Mouse (Mus musculus): ENCODE results near the gene Utp14a. TPM values are rescaled to one million over a fixed set of nuclear protein-coding genes. Genes with fewer than 3 reads are reported as not detected.

The Utp14a gene
- total and polyA plus RNA-seq, 3 experiments, result 53.6 to 64.3 TPM; not detected in 1

DNA sequence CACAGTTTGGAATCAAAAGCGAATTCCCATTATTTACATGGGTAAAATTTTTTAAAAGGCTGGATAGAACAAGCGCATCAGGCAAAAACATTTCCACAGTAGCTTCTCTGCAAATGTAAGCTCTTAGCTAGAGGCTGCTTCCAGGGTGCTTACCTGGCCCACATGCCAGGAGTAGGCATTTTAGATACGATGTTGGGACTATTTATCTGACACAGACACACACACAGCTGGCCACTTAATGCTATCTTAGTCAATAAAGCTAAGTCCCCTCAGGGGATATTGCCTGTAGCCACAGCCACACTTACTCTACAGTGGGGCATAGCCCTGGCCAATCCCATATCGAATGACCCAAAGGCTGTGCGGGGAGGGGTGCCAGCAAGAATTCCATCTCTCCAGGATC, 55.1 kb downstream of the Utp14a start:
- Histone ChIP-seq H3K4me3 (ENCODE audit: control insufficient read depth in 1 of 2, insufficient read depth in 1 of 2, low read depth in 2 of 2, low read length in 2 of 2) (no peak overlapping the region), H3K4me1 (ENCODE audit: control insufficient read depth in 1 of 2, insufficient read depth in 2 of 2, low read length in 2 of 2) (peaks cover 0 to 8% of the 10 kb centered on the region in 2 experiments; a peak in 1 of 4 replicates), H3K9me3 (replicated peaks; ENCODE audit: insufficient read depth, low read length) (no peaks in the 10 kb centered on the region), H3K36me3 (ENCODE audit: control insufficient read depth in 1 of 2, insufficient read depth in 2 of 2, low read length in 2 of 2) (peaks cover 0 to 5% of the 10 kb centered on the region in 2 experiments; a peak in 2 of 4 replicates), H3K27me3 (ENCODE audit: control insufficient read depth in 1 of 2, insufficient read depth in 2 of 2, low read length in 2 of 2) (peaks cover 0 to 2% of the 10 kb centered on the region in 2 experiments; a peak in 1 of 4 replicates), H3K79me2 (ENCODE audit: control insufficient read depth, insufficient read depth, low read length, poor library complexity) (no peaks in the 10 kb centered on the region), H3K9ac (ENCODE audit: control insufficient read depth, low read depth, low read length, poor library complexity, severe bottlenecking) (no peak overlapping the region), H3K27ac (ENCODE audit: control insufficient read depth, low read depth, low read length) (no peak overlapping the region)
- TF ChIP-seq BHLHE40 (IDR thresholded peaks at IDR 0.05; ENCODE audit: borderline replicate concordance, low read depth, low read length), result no peak
- TF ChIP-seq TAL1 (IDR thresholded peaks at IDR 0.05; ENCODE audit: low read length), result no peak
- TF ChIP-seq ETS1 (IDR thresholded peaks at IDR 0.05; ENCODE audit: low read depth, low read length), result no peak
- TF ChIP-seq CHD2 (IDR thresholded peaks at IDR 0.05; ENCODE audit: low read length), result no peak
- no peak for TF ChIP-seq ZC3H11A (IDR thresholded peaks at IDR 0.05; ENCODE audit: low read depth, low read length)
- TF ChIP-seq MYB (IDR thresholded peaks at IDR 0.05; ENCODE audit: low read depth, low read length), result no peak
- TF ChIP-seq MXI1 (IDR thresholded peaks at IDR 0.05; ENCODE audit: low read depth, low read length), result no peak
- no peak for TF ChIP-seq GATA1 (IDR thresholded peaks at IDR 0.05; ENCODE audit: low read depth, low read length)
- no peak for DNase-seq (ENCODE audit: low read depth, low spot score)

GRCm38 (mm10) chrX:48314530-48315079, 57.9 kb downstream of the Utp14a start:
- Histone ChIP-seq H3K79me2 (ENCODE audit: control insufficient read depth, insufficient read depth, low read length, poor library complexity) (no peaks in the 10 kb centered on the region), H3K9me3 (replicated peaks; ENCODE audit: insufficient read depth, low read length) (no peaks in the 10 kb centered on the region), H3K36me3 (ENCODE audit: control insufficient read depth in 1 of 2, insufficient read depth in 2 of 2, low read length in 2 of 2) (peaks cover 0 to 8% of the 10 kb centered on the region in 2 experiments; a peak in 2 of 4 replicates), H3K27me3 (ENCODE audit: control insufficient read depth in 1 of 2, insufficient read depth in 2 of 2, low read length in 2 of 2) (no peaks in the 10 kb centered on the region), H3K27ac (ENCODE audit: control insufficient read depth, low read depth, low read length) (no peak overlapping the region), H3K4me1 (ENCODE audit: control insufficient read depth in 1 of 2, insufficient read depth in 2 of 2, low read length in 2 of 2) (peaks cover 0 to 10% of the 10 kb centered on the region in 2 experiments; a peak in 1 of 4 replicates), H3K4me3 (ENCODE audit: control insufficient read depth in 1 of 2, insufficient read depth in 1 of 2, low read depth in 2 of 2, low read length in 2 of 2) (peak overlapping the region; percentile 58 to 65; a peak in 3 of 4 replicates), H3K9ac (ENCODE audit: control insufficient read depth, low read depth, low read length, poor library complexity, severe bottlenecking) (peak overlapping the region; percentile 67)
- peak; percentile 79 for DNase-seq (ENCODE audit: low read depth, low spot score)
- TF ChIP-seq MEF2A (IDR thresholded peaks at IDR 0.05; ENCODE audit: extremely low read depth, insufficient replicate concordance, low read depth, low read length, poor library complexity, severe bottlenecking) (no peak), POLR2A (IDR thresholded peaks at IDR 0.05; ENCODE audit: control insufficient read depth in 1 of 2, insufficient read depth in 1 of 2, low read depth in 1 of 2, low read length in 2 of 2, poor library complexity in 1 of 2) (peak; percentile 30 to 57; a peak in 2 of 4 replicates), RAD21 (IDR thresholded peaks at IDR 0.05; ENCODE audit: low read depth, low read length) (no peak), ZNF384 (IDR thresholded peaks at IDR 0.05; ENCODE audit: low read depth, low read length) (no peak), GABPA (IDR thresholded peaks at IDR 0.05; ENCODE audit: low read depth, low read length) (no peak), BHLHE40 (IDR thresholded peaks at IDR 0.05; ENCODE audit: borderline replicate concordance, low read depth, low read length) (no peak), ETS1 (IDR thresholded peaks at IDR 0.05; ENCODE audit: low read depth, low read length) (no peak), TAL1 (IDR thresholded peaks at IDR 0.05; ENCODE audit: low read length) (peak; percentile 33), UBTF (IDR thresholded peaks at IDR 0.05; ENCODE audit: borderline replicate concordance, insufficient read depth, low read depth, low read length) (no peak)

Measured in MEL (cell line).